Mouse (Mus musculus) retina, postnatal 1 day (tissue): ENCODE measurements around the gene Snta1.
A peak's percentile ranks its signal among the peaks of the same experiment; 100 is the strongest.

Experiments used
- DNase-seq: peaks from one replicate; pipeline ENCODE4 v3.0.0-alpha.2; 2012

Gene Snta1

DNA sequence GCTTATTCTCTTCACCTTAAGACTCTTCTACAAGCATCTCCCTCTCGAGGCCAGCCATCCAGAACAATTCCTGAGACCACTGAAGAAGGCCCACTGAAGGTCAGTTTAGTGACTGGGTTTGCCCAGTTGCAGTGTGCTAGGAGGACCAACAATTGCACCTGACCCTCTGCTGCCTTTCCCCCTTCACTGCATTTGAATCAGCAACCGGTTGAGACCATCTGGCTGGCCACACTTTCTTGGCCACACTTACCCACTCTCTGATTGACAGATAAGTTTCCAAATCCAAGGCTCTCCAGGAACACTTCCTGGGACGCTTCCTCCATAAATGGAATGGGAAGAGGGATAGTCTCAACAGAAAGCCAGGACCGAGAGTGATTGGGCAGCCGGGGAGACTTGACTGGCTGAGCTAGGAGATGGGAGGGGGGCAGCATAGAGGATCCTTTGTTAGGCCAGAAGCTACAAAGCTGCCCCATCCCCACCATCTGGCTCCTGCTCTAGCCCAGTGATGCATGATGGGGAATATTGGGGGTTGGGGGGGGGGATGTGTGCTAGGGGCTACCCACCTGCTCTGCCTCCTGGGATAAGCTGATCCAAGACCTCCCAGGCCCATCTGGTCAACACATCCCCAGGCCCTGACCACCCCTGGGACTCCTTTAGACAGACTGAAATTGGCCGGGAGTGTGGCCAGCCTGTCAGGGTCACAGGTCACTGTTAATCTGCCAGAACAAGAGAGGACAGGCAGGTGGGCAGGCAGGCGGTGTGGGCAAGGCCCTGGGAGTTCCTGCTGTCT is 13.2 kb upstream of the Snta1 start:
- peak; percentile 97 for DNase-seq

DNA sequence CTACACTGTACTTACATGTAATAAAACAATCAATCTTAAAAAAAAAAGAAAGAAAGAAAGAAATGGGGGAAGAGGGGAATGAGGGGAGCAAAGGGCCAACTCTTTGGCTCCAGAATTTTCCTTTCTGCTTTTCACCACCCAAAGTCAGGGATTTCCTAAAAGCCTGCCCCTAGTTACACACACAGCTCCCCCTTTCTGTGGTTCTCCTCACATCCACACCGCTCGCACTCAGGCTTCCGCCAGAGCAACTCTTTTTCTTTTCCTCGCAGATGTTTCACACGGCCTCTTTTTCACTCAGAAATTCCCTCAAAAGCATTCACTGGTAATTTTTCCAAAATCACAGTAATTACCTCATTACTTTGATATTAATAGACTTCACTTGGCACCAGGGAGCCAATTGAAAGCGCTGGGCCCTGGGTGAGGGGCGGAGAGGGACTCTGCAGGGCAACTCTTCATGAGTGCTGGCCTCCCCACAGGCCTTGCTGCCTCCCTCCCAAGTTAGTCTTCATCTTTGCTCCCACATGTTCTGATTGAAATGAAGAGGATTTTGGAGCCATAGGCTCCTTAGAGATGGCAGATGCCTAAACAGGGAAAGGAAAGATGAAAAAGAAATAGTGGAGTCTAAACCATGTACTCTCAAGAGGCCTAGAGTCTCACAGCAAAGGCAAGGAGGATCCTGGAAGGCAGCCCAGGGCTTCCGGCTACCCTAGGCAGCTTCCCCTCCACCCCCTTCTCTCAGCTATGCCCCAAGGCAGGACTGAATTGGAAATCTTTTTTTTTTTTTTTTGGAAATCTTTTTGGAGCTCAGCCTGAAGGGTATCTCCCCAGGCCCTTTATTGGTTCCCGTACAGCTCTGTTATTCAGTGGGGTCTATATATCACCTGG is 12.0 kb upstream of the Snta1 start:
- no peak for DNase-seq

- DNase-seq = no peak
Observed at GRCm38 (mm10) chr2:154418001-154418400, 10.1 kb upstream of the Snta1 start.

DNA sequence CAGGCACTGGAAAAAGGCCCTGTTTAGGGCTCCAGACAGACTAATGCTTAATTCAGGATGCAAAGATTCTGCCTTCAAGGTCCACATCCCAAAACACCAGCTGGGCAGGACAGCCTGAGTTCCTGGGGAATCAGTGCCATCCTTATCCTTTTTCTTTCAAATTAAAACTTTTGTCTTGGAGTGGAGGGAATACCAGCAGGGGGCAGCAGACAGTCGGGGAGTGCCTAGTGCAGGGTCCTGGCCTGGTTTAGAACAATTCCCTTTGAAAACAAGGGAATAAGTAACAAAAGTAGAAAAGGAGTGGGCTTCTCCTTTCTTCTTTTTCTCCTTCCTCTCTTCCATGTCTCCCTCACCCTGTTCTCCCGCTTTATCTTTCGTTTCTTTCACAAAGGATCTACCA is 9.2 kb upstream of the Snta1 start:
- DNase-seq = peak; percentile 81

DNA sequence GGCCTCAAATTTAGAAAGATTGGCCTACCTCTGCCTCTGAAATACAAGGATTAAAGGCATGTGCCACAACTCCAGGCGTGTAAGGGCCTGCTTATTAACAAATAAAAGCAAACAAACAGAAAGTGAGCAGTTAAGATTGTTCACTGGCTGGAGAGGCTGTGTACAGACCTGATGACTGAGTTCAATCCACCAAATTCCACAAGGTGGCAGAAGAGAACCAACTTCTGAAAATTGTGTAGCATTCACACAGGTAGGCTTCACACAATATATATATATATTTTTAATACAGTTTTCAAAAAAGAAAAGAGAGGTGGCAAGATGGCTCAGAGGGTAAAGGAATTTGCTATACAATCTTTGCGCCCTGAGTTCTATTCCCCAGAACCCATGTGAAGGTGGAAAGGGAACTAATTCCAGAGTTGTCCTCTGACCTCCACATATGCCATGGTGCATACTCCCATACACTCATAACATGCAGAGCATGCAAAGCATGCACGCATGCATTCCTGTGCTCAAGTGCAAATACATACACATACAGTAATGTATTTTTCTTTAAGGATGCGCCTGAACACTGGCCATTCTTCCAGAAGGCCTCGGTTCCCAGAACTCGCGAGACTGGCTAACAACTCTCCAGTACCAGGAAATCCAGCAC is 4.2 kb upstream of the Snta1 start:
- peak; percentile 74 for DNase-seq

DNA sequence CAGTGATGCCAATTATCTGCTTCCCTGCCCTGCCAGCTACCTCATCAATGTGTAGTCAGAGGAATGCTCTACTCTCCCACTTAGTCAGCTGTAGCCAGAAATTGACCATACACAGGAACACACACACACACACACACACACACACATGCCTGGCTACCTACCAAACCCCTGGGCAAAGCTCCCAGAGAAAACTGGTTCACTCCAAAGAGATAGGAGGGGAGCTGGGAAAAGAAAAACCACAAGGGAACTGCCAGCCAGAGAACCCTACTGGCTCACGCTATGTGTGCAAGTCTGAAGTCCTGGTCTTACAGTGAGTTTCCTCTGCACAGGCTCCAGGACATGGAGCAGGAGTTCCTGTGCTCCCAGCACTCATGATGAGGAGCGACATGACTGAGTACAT is 2.5 kb upstream of the Snta1 start:
- no peak for DNase-seq

GRCm38 (mm10) chr2:154407063-154407642 is 746 bp downstream of the Snta1 start:
- no peak for DNase-seq

GRCm38 (mm10) chr2:154405447-154405994 is 2.4 kb downstream of the Snta1 start:
- DNase-seq = no peak

DNA sequence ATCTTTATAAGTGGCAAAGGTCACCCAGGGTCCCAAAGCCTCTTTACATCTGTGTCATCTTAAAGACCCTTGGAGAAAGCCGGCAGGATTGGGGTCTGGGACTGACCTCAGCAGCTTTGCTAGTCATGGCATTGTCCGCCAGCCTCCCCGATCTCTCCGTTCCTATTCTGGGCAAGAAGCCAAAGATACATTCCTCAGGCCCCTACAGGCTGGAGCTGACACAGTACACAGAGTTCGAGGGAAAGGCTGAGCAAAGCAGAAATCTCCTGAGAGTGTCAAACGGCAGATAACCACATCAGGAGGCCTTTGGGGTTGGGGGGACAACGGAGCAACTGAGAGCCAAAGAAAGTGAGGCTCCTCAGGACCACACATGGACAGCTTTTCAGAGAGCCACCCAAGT is 5.1 kb downstream of the Snta1 start:
- DNase-seq = peak; percentile 88

- no peak for DNase-seq
Observed at GRCm38 (mm10) chr2:154401976-154402375, 5.9 kb downstream of the Snta1 start.

- no peak for DNase-seq
Observed at GRCm38 (mm10) chr2:154399325-154399724, 8.6 kb downstream of the Snta1 start.

GRCm38 (mm10) chr2:154398267-154398666 is 9.6 kb downstream of the Snta1 start:
- DNase-seq = no peak

DNA sequence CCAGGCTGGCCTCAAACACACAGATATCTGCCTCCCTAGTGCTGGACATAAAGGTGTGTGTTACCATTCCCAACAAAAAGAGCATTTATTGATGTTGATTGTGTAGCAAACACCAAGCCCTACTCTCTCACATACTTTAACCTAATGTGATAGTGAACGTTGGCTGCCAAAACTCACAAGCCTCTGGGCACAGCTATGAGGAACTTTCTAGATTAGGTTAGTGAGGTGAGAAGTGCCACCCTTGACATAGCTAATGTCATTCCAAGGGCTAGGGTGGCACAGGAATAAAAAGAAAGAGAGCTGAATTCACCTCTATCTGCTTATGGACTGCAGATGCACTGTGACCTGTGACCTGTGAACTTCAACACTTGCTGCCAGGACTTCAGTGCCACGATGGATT is 11.4 kb downstream of the Snta1 start:
- DNase-seq = no peak

- DNase-seq = no peak
Observed at GRCm38 (mm10) chr2:154394602-154395001, 13.3 kb downstream of the Snta1 start.

DNA sequence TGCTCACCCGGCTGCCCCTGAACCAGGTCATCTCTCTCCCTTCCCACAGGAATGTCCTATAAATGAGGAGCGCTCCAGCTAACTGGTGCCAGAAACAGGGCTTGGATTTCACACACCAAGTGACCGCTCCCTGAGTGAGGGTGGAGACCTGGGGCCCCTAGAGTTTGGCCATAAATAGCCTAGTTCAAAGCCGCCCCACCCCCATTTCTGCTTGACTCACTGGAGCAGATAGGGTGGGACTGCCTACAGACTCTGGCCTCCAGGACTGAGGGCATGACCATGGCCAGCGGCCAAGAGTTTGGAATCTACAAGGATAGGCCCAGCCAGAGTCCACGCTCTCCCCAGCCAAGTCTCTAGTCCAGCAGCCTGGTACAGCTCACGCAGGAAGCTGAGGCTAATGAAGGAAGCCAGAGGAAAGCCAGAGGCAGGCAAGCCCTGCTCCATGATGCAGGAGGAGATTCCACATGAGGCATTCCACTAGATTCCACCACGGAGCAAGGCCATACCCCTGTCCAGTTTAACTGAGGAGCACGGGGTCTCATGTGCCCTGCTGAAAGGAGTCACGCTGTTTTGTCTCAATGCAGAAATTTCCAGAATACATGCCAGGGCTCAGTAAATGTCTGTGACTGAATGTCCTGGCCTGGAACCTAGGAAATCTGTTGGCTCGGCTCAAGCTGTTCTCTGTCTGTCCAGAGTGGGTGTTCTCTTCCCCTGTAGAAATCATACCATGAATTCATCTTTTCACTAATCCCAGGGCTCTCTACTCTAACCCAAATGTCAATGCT is 17.5 kb downstream of the Snta1 start:
- DNase-seq = peak; percentile 9

- no peak for DNase-seq
Observed at GRCm38 (mm10) chr2:154379103-154379502, 28.8 kb downstream of the Snta1 start.

DNA sequence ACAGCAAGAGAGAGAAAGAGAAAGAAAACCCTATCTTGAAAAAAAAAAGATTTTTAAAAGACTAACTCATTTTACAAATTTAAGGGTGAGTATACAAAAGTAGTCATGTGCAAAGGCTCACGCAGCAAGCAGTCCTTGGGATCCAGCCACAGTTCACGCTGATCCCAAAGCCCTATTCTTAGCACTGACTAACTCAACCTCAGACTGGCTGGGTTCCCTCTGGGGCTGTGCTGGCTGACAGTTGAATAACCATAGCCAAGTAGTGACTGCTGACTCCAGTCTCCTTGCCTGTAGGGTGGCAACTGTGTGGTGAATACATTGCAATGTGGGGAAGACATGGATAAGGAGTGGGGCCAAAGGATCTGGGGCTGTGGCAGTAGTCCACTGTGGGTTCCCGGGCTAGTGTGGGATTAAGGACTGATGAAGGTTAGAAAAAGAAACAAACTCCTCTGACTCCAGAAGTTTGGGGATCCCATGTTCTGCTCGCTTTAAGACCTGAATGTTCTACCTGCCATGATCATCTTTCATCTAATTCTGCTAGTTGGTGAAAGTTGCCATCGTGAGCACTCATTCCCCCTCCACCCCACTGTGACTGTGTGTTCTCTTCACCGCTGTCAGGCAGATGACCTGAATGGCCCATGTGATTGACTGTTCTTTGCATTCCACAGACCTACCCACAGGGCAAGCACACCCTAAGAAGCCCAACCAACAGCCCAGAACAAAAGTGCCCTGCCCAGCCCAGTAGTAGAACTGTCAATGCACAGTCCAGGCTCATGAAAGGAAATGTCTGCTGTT is 32.9 kb downstream of the Snta1 start:
- DNase-seq = no peak

GRCm38 (mm10) chr2:154373961-154374632 is 33.8 kb downstream of the Snta1 start:
- DNase-seq = peak; percentile 77

- DNase-seq = no peak
Observed at GRCm38 (mm10) chr2:154372842-154373500, 34.9 kb downstream of the Snta1 start, which contains the start of gene Cdk5rap1. Gene Cdk5rap1 (minus strand): TSS chr2:154373010.
